Mouse (Mus musculus): ENCODE results near the gene Bicc1. TPM values are rescaled to one million over a fixed set of nuclear protein-coding genes. Genes with fewer than 3 reads are reported as not detected.

Gene Bicc1
- 0.33 TPM for total RNA-seq (2023)

DNA sequence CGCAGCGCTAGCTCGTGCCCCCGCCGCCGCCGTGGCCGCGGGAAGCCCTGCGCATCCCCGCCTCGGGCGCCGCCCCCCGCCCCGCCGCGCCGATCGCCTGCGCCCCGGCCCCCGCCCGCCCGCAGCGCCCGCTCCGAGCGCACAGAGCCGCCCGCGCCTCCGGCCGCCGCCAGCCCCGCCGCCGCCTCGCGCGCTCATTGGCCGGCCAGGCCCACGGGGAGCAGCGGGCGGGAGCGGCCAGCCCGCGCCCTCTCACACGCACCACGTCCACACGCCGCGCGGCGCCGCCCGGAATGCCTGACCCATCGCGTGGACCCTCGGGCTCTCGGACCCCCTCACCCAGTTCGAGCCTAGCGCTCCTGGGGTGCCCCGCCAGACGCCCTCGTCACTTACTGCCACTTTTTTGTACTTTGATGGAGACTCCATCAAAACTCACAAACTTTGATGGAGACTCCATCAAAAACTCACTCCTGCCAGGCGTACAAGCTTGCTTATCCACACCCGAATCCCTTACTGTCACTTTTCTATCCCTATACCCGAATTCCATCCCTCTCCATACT lies at the start of gene Bicc1:
Bicc1 (minus strand) TSS at position 25 of the 560 bp plus-strand sequence.

Other genes starting within 250 kb of the Bicc1 start
- gene Tfam, start 78.6 kb upstream of the Bicc1 start, total RNA-seq (2023), result 55.5 TPM
- gene Ube2d1, start 125.6 kb upstream of the Bicc1 start, total RNA-seq (2023), result 40.2 TPM
- gene Cisd1, start 185.3 kb upstream of the Bicc1 start, total RNA-seq (2023), result 8.1 TPM
- 28.4 TPM for gene Ipmk, start 188.1 kb upstream of the Bicc1 start, total RNA-seq (2023)